Mouse (Mus musculus): Measurements from ENCODE around the gene Ttll10. TPM values are rescaled to one million over a fixed set of nuclear protein-coding genes. Genes with fewer than 3 reads are reported as not detected.

Gene Ttll10
- total RNA-seq, 2 experiments from 2014 or later, result not detected

GRCm38 (mm10) chr4:156069701-156070100 is 10.5 kb upstream of the Ttll10 start:
- no peak for ATAC-seq (replicated peaks; ENCODE audit: low FRiP score, poor library complexity, severe bottlenecking)

- no peak for ATAC-seq (replicated peaks; ENCODE audit: low FRiP score, poor library complexity, severe bottlenecking)
These were observed 8.2 kb upstream of the Ttll10 start for GRCm38 (mm10) chr4:156067256-156067949.

DNA sequence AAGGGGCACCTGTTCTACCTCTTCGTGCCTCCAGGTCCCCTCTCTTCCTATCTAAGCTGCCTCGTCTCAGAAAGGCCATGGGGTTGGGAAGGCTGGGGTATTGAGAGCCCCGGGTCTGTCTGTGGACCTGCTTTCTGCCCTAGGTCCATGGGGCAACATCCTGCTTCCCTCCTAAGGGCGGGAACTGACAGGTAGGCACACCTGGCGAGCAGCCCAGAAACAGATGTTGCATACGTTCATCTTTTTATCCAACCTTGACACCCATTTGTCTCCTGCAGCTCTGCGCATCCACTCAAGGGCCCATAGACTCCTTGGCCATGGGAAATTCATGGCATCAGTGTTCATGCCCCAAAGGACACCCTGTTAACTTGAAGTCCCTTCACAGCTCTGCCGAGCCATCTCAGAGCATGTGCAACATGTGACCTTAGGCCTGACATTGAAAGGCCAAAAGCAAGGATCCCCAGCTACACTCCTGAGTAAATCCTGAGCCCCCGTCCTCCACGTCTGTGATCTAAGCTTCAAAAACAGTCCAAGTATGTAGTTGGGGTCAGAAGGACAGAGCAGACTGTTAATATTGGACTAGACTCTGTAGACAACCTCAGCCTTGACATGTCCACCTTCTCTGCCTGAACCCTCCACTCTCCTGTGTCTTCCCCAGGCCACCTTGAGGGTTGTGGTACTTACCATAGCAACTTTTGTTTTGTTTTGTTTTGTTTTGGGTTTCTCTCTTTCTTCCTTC is 6.1 kb upstream of the Ttll10 start:
- no peak for ATAC-seq (replicated peaks; ENCODE audit: low FRiP score, poor library complexity, severe bottlenecking)

GRCm38 (mm10) chr4:156064510-156064897 is 5.3 kb upstream of the Ttll10 start:
- no peak for ATAC-seq (replicated peaks; ENCODE audit: low FRiP score, poor library complexity, severe bottlenecking)

GRCm38 (mm10) chr4:156063861-156064509 is 4.8 kb upstream of the Ttll10 start:
- no peak for ATAC-seq (replicated peaks; ENCODE audit: low FRiP score, poor library complexity, severe bottlenecking)

GRCm38 (mm10) chr4:156059713-156060112 is 499 bp upstream of the Ttll10 start:
- ATAC-seq (replicated peaks; ENCODE audit: low FRiP score, poor library complexity, severe bottlenecking), result no peak

- no peak for ATAC-seq (replicated peaks; ENCODE audit: low FRiP score, poor library complexity, severe bottlenecking)
These were observed 388 bp downstream of the Ttll10 start for GRCm38 (mm10) chr4:156058826-156059225.

- no peak for ATAC-seq (replicated peaks; ENCODE audit: low FRiP score, poor library complexity, severe bottlenecking)
These were observed 1.5 kb downstream of the Ttll10 start for GRCm38 (mm10) chr4:156057702-156058101.

DNA sequence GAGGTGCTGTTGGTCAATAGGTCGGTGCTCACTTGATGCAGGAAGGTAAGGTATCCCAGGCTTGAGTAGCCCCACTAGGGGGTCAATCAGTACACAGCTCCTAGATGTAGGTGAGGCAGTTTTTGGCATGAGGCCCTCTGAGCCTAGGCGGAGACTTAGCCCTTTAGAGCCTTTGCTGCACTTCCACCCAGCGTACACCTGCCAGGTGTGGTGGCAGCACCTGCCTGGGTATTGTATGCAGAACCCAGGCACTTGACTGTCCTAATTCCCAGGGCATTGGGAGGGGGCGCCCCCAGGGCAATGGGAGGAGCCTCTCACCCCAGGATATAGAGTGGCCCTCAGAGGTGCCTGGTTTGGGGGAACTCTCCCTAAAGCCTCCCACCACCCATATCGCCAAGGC is 4.0 kb downstream of the Ttll10 start:
- no peak for ATAC-seq (replicated peaks; ENCODE audit: low FRiP score, poor library complexity, severe bottlenecking)

GRCm38 (mm10) chr4:156054606-156055005 is 4.6 kb downstream of the Ttll10 start:
- no peak for ATAC-seq (replicated peaks; ENCODE audit: low FRiP score, poor library complexity, severe bottlenecking)

GRCm38 (mm10) chr4:156054130-156054529 is 5.1 kb downstream of the Ttll10 start:
- no peak for ATAC-seq (replicated peaks; ENCODE audit: low FRiP score, poor library complexity, severe bottlenecking)

DNA sequence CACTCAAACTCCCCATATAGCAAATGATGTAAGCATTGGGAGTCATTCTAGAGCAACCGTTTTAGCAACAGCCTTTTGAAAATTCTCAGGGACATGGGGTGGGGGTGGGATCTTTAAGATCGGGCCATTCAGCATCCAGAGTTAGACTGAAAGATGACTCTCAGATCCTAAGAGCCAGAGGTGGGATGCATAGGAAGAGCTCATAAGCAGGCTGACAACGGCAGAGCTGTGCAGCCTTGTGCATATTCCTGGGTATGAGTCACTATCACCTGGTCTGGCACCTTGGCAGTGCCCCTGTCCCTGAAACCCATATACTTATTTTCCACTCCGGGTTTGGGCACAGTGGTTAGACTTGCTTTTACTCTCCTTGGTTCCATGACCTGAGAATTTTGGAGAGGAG is 6.1 kb downstream of the Ttll10 start:
- no peak for ATAC-seq (replicated peaks; ENCODE audit: low FRiP score, poor library complexity, severe bottlenecking)

DNA sequence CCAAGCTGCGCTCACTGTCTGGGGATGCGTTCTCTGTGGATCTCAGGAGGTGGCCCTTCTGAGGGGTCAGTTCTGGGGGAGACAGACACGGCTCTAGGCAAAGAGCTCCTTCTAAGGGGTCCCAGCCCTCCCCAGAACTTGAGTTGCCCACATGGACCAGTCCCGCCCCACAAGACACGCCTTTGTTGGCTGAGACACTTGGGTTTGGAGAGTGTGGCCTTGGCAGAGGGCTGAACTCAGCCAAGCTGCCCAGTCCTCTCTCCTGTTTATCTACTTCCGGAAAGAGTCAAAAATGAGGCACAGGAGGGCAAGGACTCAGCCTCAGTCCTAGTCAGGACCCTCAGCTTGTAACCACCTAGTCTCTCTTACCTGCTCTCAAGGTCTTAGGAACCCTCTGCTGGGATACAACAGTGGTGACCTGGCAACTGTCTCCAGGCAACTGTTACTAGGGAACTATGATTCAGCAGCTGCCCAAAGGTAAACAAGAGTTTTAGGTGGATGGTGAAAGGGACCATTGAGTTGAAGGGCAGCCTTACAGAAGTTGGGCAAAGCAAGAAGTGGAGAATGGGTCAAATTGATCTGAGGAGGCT is 8.7 kb downstream of the Ttll10 start:
- no peak for ATAC-seq (replicated peaks; ENCODE audit: low FRiP score, poor library complexity, severe bottlenecking)

- ATAC-seq (replicated peaks; ENCODE audit: low FRiP score, poor library complexity, severe bottlenecking), result no peak
These were observed 9.4 kb downstream of the Ttll10 start for GRCm38 (mm10) chr4:156049779-156050178.

- no peak for ATAC-seq (replicated peaks; ENCODE audit: low FRiP score, poor library complexity, severe bottlenecking)
These were observed 14.5 kb downstream of the Ttll10 start for GRCm38 (mm10) chr4:156044754-156045153.

GRCm38 (mm10) chr4:156034901-156035300 is 24.3 kb downstream of the Ttll10 start:
- no peak for ATAC-seq (replicated peaks; ENCODE audit: low FRiP score, poor library complexity, severe bottlenecking)

DNA sequence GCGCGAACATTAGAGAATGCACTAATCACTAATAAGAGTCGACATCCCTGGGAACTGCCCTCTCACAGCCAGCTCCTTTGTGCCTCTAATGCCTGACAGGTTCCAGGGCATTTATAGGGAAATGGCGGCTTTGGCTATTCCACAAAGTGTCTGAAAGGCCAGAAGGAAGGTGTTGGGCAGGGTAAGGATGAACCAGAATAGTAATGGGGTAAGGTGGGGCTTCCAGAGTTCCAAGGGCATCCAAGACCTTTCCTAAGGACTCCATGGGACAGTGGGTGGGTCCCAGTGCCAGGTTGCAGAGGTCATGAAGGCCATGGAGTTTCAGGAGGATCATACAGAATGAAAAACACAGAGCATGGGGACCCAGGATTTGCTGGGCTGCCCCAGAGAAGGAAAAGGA is 24.9 kb downstream of the Ttll10 start:
- ATAC-seq (replicated peaks; ENCODE audit: low FRiP score, poor library complexity, severe bottlenecking), result no peak

DNA sequence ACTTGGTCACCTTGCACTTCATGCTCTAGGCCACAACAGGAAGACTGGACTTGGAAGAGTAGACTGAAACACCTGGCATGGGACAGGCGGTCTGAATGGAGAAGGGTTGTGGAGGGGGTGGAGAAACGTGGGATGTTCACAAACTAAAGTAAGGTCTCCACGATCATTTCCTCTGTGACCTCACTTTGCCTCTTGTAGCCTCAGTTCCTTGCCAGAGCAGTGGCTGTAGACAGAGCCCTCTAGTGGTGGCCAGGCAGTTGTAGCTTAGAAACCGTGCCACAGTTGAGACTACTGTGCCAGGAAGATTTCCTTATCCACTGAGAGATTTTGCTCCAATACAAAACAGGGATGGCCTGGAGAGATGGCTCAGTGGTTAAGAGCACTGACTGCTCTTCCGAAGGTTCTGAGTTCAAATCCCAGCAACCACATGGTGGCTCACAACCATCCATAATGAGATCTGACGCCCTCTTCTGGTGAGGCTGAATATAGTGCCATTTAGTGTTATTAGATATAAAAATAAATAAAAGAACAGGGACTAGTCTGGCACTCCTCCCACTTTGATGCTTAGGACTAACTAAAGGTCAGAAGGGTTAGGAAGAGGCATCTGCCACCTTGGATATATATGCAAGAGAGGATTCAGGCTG is 25.6 kb downstream of the Ttll10 start:
- ATAC-seq (replicated peaks; ENCODE audit: low FRiP score, poor library complexity, severe bottlenecking), result peak; percentile 78

DNA sequence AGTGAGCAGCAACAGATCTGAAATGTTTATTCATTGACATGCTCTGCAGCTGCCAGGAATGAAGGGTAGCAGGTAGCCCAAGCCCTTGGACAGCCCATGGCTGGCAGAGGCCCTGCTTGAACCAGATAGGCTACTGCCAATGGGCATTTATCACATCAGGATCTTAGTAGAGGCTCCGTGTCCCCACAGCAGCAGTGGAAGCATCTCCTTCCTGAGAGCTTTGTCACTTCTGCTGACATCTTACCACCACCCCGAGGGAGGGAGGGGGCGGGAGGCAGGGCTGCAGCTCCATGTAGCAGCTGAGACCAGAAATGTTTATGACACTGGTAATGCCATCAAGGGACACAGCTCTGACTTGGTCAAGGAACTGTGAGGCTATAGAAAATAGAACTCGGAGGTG is 26.4 kb downstream of the Ttll10 start:
- no peak for ATAC-seq (replicated peaks; ENCODE audit: low FRiP score, poor library complexity, severe bottlenecking)

All from erythroid progenitor cell, adult 5-6 weeks (primary cell).